Mouse (Mus musculus): ENCODE results near the gene Napsa.
A peak's percentile ranks its signal among the peaks of the same experiment; 100 is the strongest.

Gene Napsa

GRCm38 (mm10) chr7:44571811-44572210 is 369 bp upstream of the Napsa start:
- DNase-seq (ENCODE audit: low spot score): no peak

GRCm38 (mm10) chr7:44572956-44573484 is 840 bp downstream of the Napsa start:
- no peak for DNase-seq (ENCODE audit: low spot score)

- no peak for DNase-seq (ENCODE audit: low spot score)
These were observed 4.2 kb downstream of the Napsa start for GRCm38 (mm10) chr7:44576333-44576844.

- no peak for DNase-seq (ENCODE audit: low spot score)
These were observed 9.5 kb downstream of the Napsa start for GRCm38 (mm10) chr7:44581637-44582036.

- no peak for DNase-seq (ENCODE audit: low spot score)
These were observed 10.5 kb downstream of the Napsa start for GRCm38 (mm10) chr7:44582709-44583108.

GRCm38 (mm10) chr7:44583146-44583545 is 11.0 kb downstream of the Napsa start:
- no peak for DNase-seq (ENCODE audit: low spot score)

GRCm38 (mm10) chr7:44584265-44584804 is 12.2 kb downstream of the Napsa start:
- DNase-seq (ENCODE audit: low spot score): no peak

GRCm38 (mm10) chr7:44584921-44585320 is 12.7 kb downstream of the Napsa start:
- DNase-seq (ENCODE audit: low spot score): no peak

- DNase-seq (ENCODE audit: low spot score): no peak
These were observed 13.4 kb downstream of the Napsa start for GRCm38 (mm10) chr7:44585606-44586005.

- DNase-seq (ENCODE audit: low spot score): no peak
These were observed 14.3 kb downstream of the Napsa start for GRCm38 (mm10) chr7:44586518-44586917.

- DNase-seq (ENCODE audit: low spot score): peak; percentile 88
These were observed 14.8 kb downstream of the Napsa start for GRCm38 (mm10) chr7:44586930-44587329.

GRCm38 (mm10) chr7:44587676-44588075 is 15.5 kb downstream of the Napsa start:
- no peak for DNase-seq (ENCODE audit: low spot score)

- no peak for DNase-seq (ENCODE audit: low spot score)
These were observed 16.2 kb downstream of the Napsa start for GRCm38 (mm10) chr7:44588338-44588737.

GRCm38 (mm10) chr7:44589149-44589548 is 17.0 kb downstream of the Napsa start:
- DNase-seq (ENCODE audit: low spot score): peak; percentile 87

GRCm38 (mm10) chr7:44589946-44590345 is 17.8 kb downstream of the Napsa start:
- DNase-seq (ENCODE audit: low spot score): peak; percentile 43

GRCm38 (mm10) chr7:44590402-44591347 is 18.5 kb downstream of the Napsa start, which contains the start of gene Kcnc3:
Kcnc3 (plus strand) TSS chr7:44590664.
- peak; percentile 97 for DNase-seq (ENCODE audit: low spot score)

- peak; percentile 27 for DNase-seq (ENCODE audit: low spot score)
These were observed 19.4 kb downstream of the Napsa start for GRCm38 (mm10) chr7:44591348-44592116.

- no peak for DNase-seq (ENCODE audit: low spot score)
These were observed 20.9 kb downstream of the Napsa start for GRCm38 (mm10) chr7:44593051-44593450.

GRCm38 (mm10) chr7:44593775-44594174 is 21.6 kb downstream of the Napsa start:
- DNase-seq (ENCODE audit: low spot score): peak; percentile 94

GRCm38 (mm10) chr7:44594291-44594690 is 22.1 kb downstream of the Napsa start:
- DNase-seq (ENCODE audit: low spot score): no peak

GRCm38 (mm10) chr7:44595131-44595561 is 23.0 kb downstream of the Napsa start:
- DNase-seq (ENCODE audit: low spot score): no peak

GRCm38 (mm10) chr7:44596051-44596450 is 23.9 kb downstream of the Napsa start:
- no peak for DNase-seq (ENCODE audit: low spot score)

All from embryo, embryonic 10 days (tissue).